Mouse (Mus musculus): ENCODE results near the gene Eps8. TPM values are rescaled to one million over a fixed set of nuclear protein-coding genes. Genes with fewer than 3 reads are reported as not detected.

Gene Eps8
- total and polyA plus RNA-seq, 3 experiments = 0.08 to 0.15 TPM; not detected in 1

DNA sequence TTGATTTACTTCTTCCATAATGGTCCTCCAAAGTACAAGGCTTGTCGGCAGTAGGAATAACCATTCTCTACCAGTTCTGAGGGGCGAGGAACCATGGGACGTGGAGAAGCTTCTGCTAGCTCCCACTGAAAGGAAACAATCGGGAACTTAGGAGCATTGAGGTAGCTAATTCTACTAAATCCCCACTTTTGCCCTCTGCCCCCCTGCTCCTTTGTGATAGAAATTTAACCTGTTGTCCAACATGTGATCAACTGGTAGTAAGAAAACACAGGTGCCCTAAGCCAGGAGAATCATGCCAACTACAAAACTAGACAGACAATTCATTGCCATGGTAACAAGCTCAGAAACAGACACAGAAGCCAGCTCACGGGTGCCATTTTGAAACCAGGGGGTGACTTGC is 71.6 kb downstream of the Eps8 start:
- no peak overlapping the region for H3K27ac ChIP-seq (ENCODE audit: control insufficient read depth, low read depth, low read length)
- no peak for TF ChIP-seq UBTF (IDR thresholded peaks at IDR 0.05; ENCODE audit: borderline replicate concordance, insufficient read depth, low read depth, low read length)
- no peak for TF ChIP-seq NRF1 (IDR thresholded peaks at IDR 0.05; ENCODE audit: insufficient read depth, low read depth, low read length, poor library complexity, severe bottlenecking)
- no peak for TF ChIP-seq POLR2A (IDR thresholded peaks at IDR 0.05; ENCODE audit: control insufficient read depth in 1 of 2, insufficient read depth in 1 of 2, low read depth in 1 of 2, low read length in 2 of 2, poor library complexity in 1 of 2)
- no peak for TF ChIP-seq RCOR1 (IDR thresholded peaks at IDR 0.05; ENCODE audit: low read depth, low read length)
- TF ChIP-seq ZC3H11A (IDR thresholded peaks at IDR 0.05; ENCODE audit: low read depth, low read length) = no peak
- TF ChIP-seq ZMIZ1 (IDR thresholded peaks at IDR 0.05; ENCODE audit: low read depth, low read length) = no peak
- TF ChIP-seq EP300 (IDR thresholded peaks at IDR 0.05; ENCODE audit: low read depth in 1 of 2, low read length in 2 of 2) = no peak
- no peak for TF ChIP-seq ZNF384 (IDR thresholded peaks at IDR 0.05; ENCODE audit: low read depth, low read length)
- no peak for TF ChIP-seq MAFK (IDR thresholded peaks at IDR 0.05; ENCODE audit: borderline replicate concordance, low read depth, low read length)
- no peak for TF ChIP-seq POLR2AphosphoS2 (IDR thresholded peaks at IDR 0.05; ENCODE audit: low read length)
- no peak for TF ChIP-seq ETS1 (IDR thresholded peaks at IDR 0.05; ENCODE audit: low read depth, low read length)
- no peak for TF ChIP-seq MEF2A (IDR thresholded peaks at IDR 0.05; ENCODE audit: extremely low read depth, insufficient replicate concordance, low read depth, low read length, poor library complexity, severe bottlenecking)
- TF ChIP-seq BHLHE40 (IDR thresholded peaks at IDR 0.05; ENCODE audit: borderline replicate concordance, low read depth, low read length) = no peak
- no peak for TF ChIP-seq RAD21 (IDR thresholded peaks at IDR 0.05; ENCODE audit: low read depth, low read length)
- no peak for TF ChIP-seq TCF12 (IDR thresholded peaks at IDR 0.05; ENCODE audit: low read depth, low read length)
- no peak for TF ChIP-seq ZKSCAN1 (IDR thresholded peaks at IDR 0.05; ENCODE audit: low read depth, low read length)
- TF ChIP-seq MXI1 (IDR thresholded peaks at IDR 0.05; ENCODE audit: low read depth, low read length) = no peak
- TF ChIP-seq SMC3 (IDR thresholded peaks at IDR 0.05; ENCODE audit: low read depth, low read length) = no peak
- no peak for TF ChIP-seq CHD1 (IDR thresholded peaks at IDR 0.05; ENCODE audit: low read depth, low read length)
- H3K27me3 ChIP-seq (ENCODE audit: control insufficient read depth in 1 of 2, insufficient read depth in 2 of 2, low read length in 2 of 2) = no peaks in the 10 kb centered on the region
- no peak overlapping the region for H3K4me3 ChIP-seq (ENCODE audit: control insufficient read depth in 1 of 2, insufficient read depth in 1 of 2, low read depth in 2 of 2, low read length in 2 of 2)
- H3K79me2 ChIP-seq (ENCODE audit: control insufficient read depth, insufficient read depth, low read length, poor library complexity) = no peaks in the 10 kb centered on the region
- no peak for DNase-seq (ENCODE audit: low read depth, low spot score)
- H3K9me3 ChIP-seq (replicated peaks; ENCODE audit: insufficient read depth, low read length) = no peaks in the 10 kb centered on the region
- no peaks in the 10 kb centered on the region for H3K4me1 ChIP-seq (ENCODE audit: control insufficient read depth in 1 of 2, insufficient read depth in 2 of 2, low read length in 2 of 2)
- no peak overlapping the region for H3K9ac ChIP-seq (ENCODE audit: control insufficient read depth, low read depth, low read length, poor library complexity, severe bottlenecking)
- no peaks in the 10 kb centered on the region for H3K36me3 ChIP-seq (ENCODE audit: control insufficient read depth in 1 of 2, insufficient read depth in 2 of 2, low read length in 2 of 2)

DNA sequence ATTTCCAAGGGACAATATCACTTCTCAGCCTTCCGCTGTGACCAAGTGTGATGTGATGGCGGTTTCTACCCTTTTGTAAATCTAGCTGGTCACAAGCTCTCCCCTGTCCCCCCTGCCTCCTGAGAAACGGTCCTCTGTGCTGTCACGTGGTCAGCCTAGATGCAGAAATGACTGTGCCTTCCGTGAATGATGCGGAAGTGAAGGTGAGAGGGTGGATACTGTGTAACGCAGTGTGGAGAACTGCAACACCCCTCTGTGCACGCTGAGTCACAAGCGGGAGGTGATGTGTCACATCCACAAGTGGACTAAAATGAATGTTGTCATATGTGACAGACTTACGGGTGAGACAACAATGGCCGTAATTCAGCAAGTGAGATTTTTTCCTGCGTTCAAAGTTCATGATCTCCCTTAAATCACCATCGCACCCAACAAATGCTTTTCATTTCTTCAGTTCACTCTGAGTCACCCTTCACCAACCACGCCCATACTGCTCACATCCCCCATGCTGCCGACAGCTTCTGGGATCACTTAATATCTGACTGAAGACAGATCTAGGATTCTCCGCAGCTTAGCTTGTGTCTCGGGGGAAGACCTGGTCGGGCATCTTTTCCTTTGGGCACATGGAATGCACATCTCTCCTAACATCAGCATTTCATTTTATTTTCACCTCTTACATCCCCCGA is 72.3 kb downstream of the Eps8 start:
- TF ChIP-seq HCFC1 (IDR thresholded peaks at IDR 0.05; ENCODE audit: low read depth, low read length) = no peak
- no peak for TF ChIP-seq ZNF384 (IDR thresholded peaks at IDR 0.05; ENCODE audit: low read depth, low read length)
- no peak for TF ChIP-seq KAT2A (conservative IDR thresholded peaks at IDR 0.05; ENCODE audit: low read depth, low read length)
- TF ChIP-seq ETS1 (IDR thresholded peaks at IDR 0.05; ENCODE audit: low read depth, low read length) = no peak
- TF ChIP-seq USF1 (IDR thresholded peaks at IDR 0.05; ENCODE audit: low read depth, low read length) = no peak
- no peak for TF ChIP-seq MAX (IDR thresholded peaks at IDR 0.05; ENCODE audit: low read length)
- no peak for TF ChIP-seq MAFK (IDR thresholded peaks at IDR 0.05; ENCODE audit: borderline replicate concordance, low read depth, low read length)
- TF ChIP-seq E2F4 (IDR thresholded peaks at IDR 0.05; ENCODE audit: borderline replicate concordance, low read depth, low read length) = no peak
- TF ChIP-seq MAZ (IDR thresholded peaks at IDR 0.05; ENCODE audit: low read depth, low read length) = no peak
- TF ChIP-seq ZKSCAN1 (IDR thresholded peaks at IDR 0.05; ENCODE audit: low read depth, low read length) = no peak
- TF ChIP-seq MEF2A (IDR thresholded peaks at IDR 0.05; ENCODE audit: extremely low read depth, insufficient replicate concordance, low read depth, low read length, poor library complexity, severe bottlenecking) = no peak
- no peak for TF ChIP-seq MXI1 (IDR thresholded peaks at IDR 0.05; ENCODE audit: low read depth, low read length)
- no peak for TF ChIP-seq NRF1 (IDR thresholded peaks at IDR 0.05; ENCODE audit: insufficient read depth, low read depth, low read length, poor library complexity, severe bottlenecking)
- no peak for TF ChIP-seq POLR2AphosphoS2 (IDR thresholded peaks at IDR 0.05; ENCODE audit: low read length)
- TF ChIP-seq NELFE (IDR thresholded peaks at IDR 0.05; ENCODE audit: low read depth, low read length) = no peak
- no peak for TF ChIP-seq CHD1 (IDR thresholded peaks at IDR 0.05; ENCODE audit: low read depth, low read length)

More for the DNA sequence above, 72.3 kb downstream of the Eps8 start:
- no peak for DNase-seq (ENCODE audit: low read depth, low spot score)
- H3K79me2 ChIP-seq (ENCODE audit: control insufficient read depth, insufficient read depth, low read length, poor library complexity) = no peaks in the 10 kb centered on the region
- no peak overlapping the region for H3K4me3 ChIP-seq (ENCODE audit: control insufficient read depth in 1 of 2, insufficient read depth in 1 of 2, low read depth in 2 of 2, low read length in 2 of 2)
- H3K9ac ChIP-seq (ENCODE audit: control insufficient read depth, low read depth, low read length, poor library complexity, severe bottlenecking) = no peak overlapping the region
- H3K4me1 ChIP-seq (ENCODE audit: control insufficient read depth in 1 of 2, insufficient read depth in 2 of 2, low read length in 2 of 2) = no peaks in the 10 kb centered on the region
- no peak overlapping the region for H3K27ac ChIP-seq (ENCODE audit: control insufficient read depth, low read depth, low read length)
- H3K27me3 ChIP-seq (ENCODE audit: control insufficient read depth in 1 of 2, insufficient read depth in 2 of 2, low read length in 2 of 2) = no peaks in the 10 kb centered on the region
- H3K9me3 ChIP-seq (replicated peaks; ENCODE audit: insufficient read depth, low read length) = no peaks in the 10 kb centered on the region
- no peaks in the 10 kb centered on the region for H3K36me3 ChIP-seq (ENCODE audit: control insufficient read depth in 1 of 2, insufficient read depth in 2 of 2, low read length in 2 of 2)
